Mouse (Mus musculus) WW6 (cell line): ENCODE results near the gene Slc35b4.
A peak's percentile ranks its signal among the peaks of the same experiment; 100 is the strongest.

Experiments used
- DNase-seq: peaks from one replicate; pipeline ENCODE4 v3.0.0-alpha.2; 2013; ENCODE audit warnings: low read depth, low spot score

Slc35b4 gene

GRCm38 (mm10) chr6:34176864-34177247 lies at the start of gene Slc35b4:
Gene Slc35b4, minus strand, starts transcription at chr6:34177111.
- peak; percentile 86 for DNase-seq

GRCm38 (mm10) chr6:34225004-34225599 lies 48.2 kb upstream of the Slc35b4 start:
- DNase-seq, result no peak

GRCm38 (mm10) chr6:34216450-34217319 lies 39.8 kb upstream of the Slc35b4 start:
- no peak for DNase-seq

GRCm38 (mm10) chr6:34205754-34206153 lies 28.8 kb upstream of the Slc35b4 start:
- no peak for DNase-seq

GRCm38 (mm10) chr6:34204971-34205572 lies 28.2 kb upstream of the Slc35b4 start:
- DNase-seq, result no peak

- no peak for DNase-seq
These were observed 26.6 kb upstream of the Slc35b4 start for GRCm38 (mm10) chr6:34203503-34203902.

- DNase-seq, result no peak
These were observed 18.1 kb upstream of the Slc35b4 start for GRCm38 (mm10) chr6:34194981-34195380.

- no peak for DNase-seq
These were observed 17.0 kb upstream of the Slc35b4 start for GRCm38 (mm10) chr6:34193708-34194475.

- DNase-seq, result no peak
These were observed 14.5 kb upstream of the Slc35b4 start for GRCm38 (mm10) chr6:34191401-34191800.

GRCm38 (mm10) chr6:34189494-34189893 lies 12.6 kb upstream of the Slc35b4 start:
- DNase-seq, result no peak

GRCm38 (mm10) chr6:34187986-34188599 lies 11.2 kb upstream of the Slc35b4 start:
- no peak for DNase-seq

GRCm38 (mm10) chr6:34187273-34187863 lies 10.5 kb upstream of the Slc35b4 start:
- DNase-seq, result no peak

GRCm38 (mm10) chr6:34183326-34183725 lies 6.4 kb upstream of the Slc35b4 start:
- no peak for DNase-seq

- DNase-seq, result no peak
These were observed 5.0 kb upstream of the Slc35b4 start for GRCm38 (mm10) chr6:34181961-34182360.

- DNase-seq, result no peak
These were observed 3.0 kb upstream of the Slc35b4 start for GRCm38 (mm10) chr6:34179911-34180310.

- no peak for DNase-seq
These were observed 2.1 kb upstream of the Slc35b4 start for GRCm38 (mm10) chr6:34179007-34179406.

- DNase-seq, result no peak
These were observed 624 bp downstream of the Slc35b4 start for GRCm38 (mm10) chr6:34176111-34176863.

- DNase-seq, result no peak
These were observed 2.2 kb downstream of the Slc35b4 start for GRCm38 (mm10) chr6:34174715-34175114.

- DNase-seq, result no peak
These were observed 3.7 kb downstream of the Slc35b4 start for GRCm38 (mm10) chr6:34173251-34173650.

- DNase-seq, result no peak
These were observed 5.0 kb downstream of the Slc35b4 start for GRCm38 (mm10) chr6:34171748-34172457.
